Mouse (Mus musculus) G1E (cell line): Measurements from ENCODE around the gene Lmtk2.

Source experiments
- CTCF ChIP-seq: IDR thresholded peaks from 2 replicates; pipeline ENCODE4 v1.5.1; 2012; ENCODE audit warnings: low read depth, low read length, inconsistent platforms, mixed read lengths
- GATA1 ChIP-seq: IDR thresholded peaks from 2 replicates; pipeline ENCODE4 v1.6.1; 2012; ENCODE audit warnings: borderline replicate concordance, low read length, inconsistent platforms, mixed read lengths
- GATA2 ChIP-seq: IDR thresholded peaks from 2 replicates; pipeline ENCODE4 v1.6.1; 2012; ENCODE audit warnings: low read depth, low read length, inconsistent platforms, borderline replicate concordance
- POLR2AphosphoS5 ChIP-seq: IDR thresholded peaks from 2 replicates; pipeline ENCODE4 v1.6.1; 2012; ENCODE audit warnings: low read depth, low read length, inconsistent platforms; ENCODE audit not compliant: insufficient replicate concordance
- TAL1 ChIP-seq: conservative IDR thresholded peaks from 2 replicates; pipeline ENCODE4 v1.6.1; 2012; ENCODE audit warnings: low read depth, low read length, inconsistent platforms, mixed read lengths

DNA sequence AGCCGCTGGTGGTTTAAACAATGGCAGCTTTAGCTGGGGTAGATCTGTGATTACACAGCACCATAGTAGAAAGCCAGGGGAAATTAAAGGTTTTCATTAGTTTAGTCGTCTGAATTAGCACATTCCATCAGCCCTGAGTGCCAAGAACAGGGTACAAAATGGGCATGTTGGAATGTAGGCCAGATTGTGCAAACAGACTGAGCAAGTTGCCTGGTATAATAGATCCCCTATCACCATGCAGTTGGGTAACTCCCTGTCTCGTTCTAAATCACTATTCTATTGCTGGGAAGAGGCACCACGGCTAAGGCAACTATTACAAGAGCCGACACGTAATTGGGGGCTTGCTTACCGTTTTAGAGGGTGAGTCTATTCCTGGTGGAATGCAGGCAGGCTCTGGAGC is 134.5 kb downstream of the Lmtk2 start:
- TF ChIP-seq CTCF (no peak), TAL1 (no peak), POLR2AphosphoS5 (no peak), GATA1 (no peak), GATA2 (no peak)
